In genomic region chr11:106660453-106661081, GRCm38 (mm10) we compare ENCODE assay signal across 8 mouse cellular contexts. TPM values are rescaled to one million over a fixed set of nuclear protein-coding genes. Genes with fewer than 3 reads are reported as not detected.
DNase-seq lines count a peak whose midpoint lies in the region; ATAC-seq lines count a peak whose summit lies in the region.

No protein-coding gene starts in this region.

- H3K27me3 ChIP-seq in kidney, embryonic 15.5 days = no peaks in the 10 kb centered on the region

- H3K4me3 ChIP-seq in kidney, embryonic 15.5 days (replicated peaks) = no peak overlapping the region

- DNase-seq in 416B (ENCODE audit: low read depth) = peak; percentile 67
- DNase-seq in T-cell, adult 2 months (ENCODE audit: low spot score) = peak; percentile 53
- DNase-seq in heart, adult 18-20 months = peak; percentile 64 to 74
- peak; percentile 54 for DNase-seq in lung, postnatal 25 days (ENCODE audit: low spot score)
- DNase-seq in thymus, postnatal 25 days = peak; percentile 37
- no peak for DNase-seq in left cerebral cortex, postnatal 25 days (ENCODE audit: low spot score in 2 of 2)
- DNase-seq in right cerebral cortex, postnatal 10 days (ENCODE audit: low spot score in 2 of 2) = no peak

- WGBS in kidney, embryonic 15.5 days = 70% methylated on average over 13 of the region's 13 CpGs

- no peaks in the 10 kb centered on the region for H3K9me3 ChIP-seq in kidney, embryonic 15.5 days (replicated peaks)

- intact Hi-C loops in left cerebral cortex, postnatal 25 days (cut with DNase I) = loop anchor here (2.0 kb wide), 1 partner anchor 14 kb away; no protein-coding TSS in a partner anchor

- H3K27ac ChIP-seq in kidney, embryonic 15.5 days = peak overlapping the region; percentile 90

- no peak overlapping the region for H3K9ac ChIP-seq in kidney, embryonic 15.5 days

- no peaks in the 10 kb centered on the region for H3K36me3 ChIP-seq in kidney, embryonic 15.5 days

- peaks cover 37% of the 10 kb centered on the region for H3K4me1 ChIP-seq in kidney, embryonic 15.5 days

- no peak; the same call in 1 of the 2 replicates for ATAC-seq in kidney, embryonic 15.5 days (replicated peaks; ENCODE audit: low FRiP score)

- H3K4me2 ChIP-seq in kidney, embryonic 15.5 days = no peak overlapping the region

RNA-seq across cellular contexts. Expression of gene Tex2, which starts 47.3 kb away (rescaled TPM):
- total RNA-seq in heart, adult 18-20 months (2021) = 10 to 100 TPM; 41.5 to 42.0 TPM
- polyA plus RNA-seq in kidney, embryonic 15.5 days (2015; fragmentation: Nextera tagmentation; extraction: Ambion mirVana) = 8.5 and 9.3 TPM in 2 replicates
- total RNA-seq in left cerebral cortex, postnatal 25 days (2021) = 100 to 1,000 TPM; 116 to 117 TPM

Comparison
In these comparisons a context has a peak if more than half of its experiments do, and no peak if none do; other contexts are left out.
1. DNase-seq: peak in 416B (single experiment), T-cell, adult 2 months (single experiment), heart, adult 18-20 months (2 of 2), lung, postnatal 25 days (single experiment) and thymus, postnatal 25 days (single experiment); none in left cerebral cortex, postnatal 25 days (0 of 2) and right cerebral cortex, postnatal 10 days (0 of 2).